Mouse (Mus musculus) 3134 (cell line): ENCODE results near the gene Iqgap3.

Experiments used
- DNase-seq: peaks from one replicate; pipeline ENCODE4 v3.0.0-alpha.2; 2011; ENCODE audit warnings: low spot score; ENCODE audit not compliant: insufficient read length; ENCODE audit errors: extremely low read depth

The Iqgap3 gene

GRCm38 (mm10) chr3:88148354-88148753 is 66.6 kb downstream of the Iqgap3 start:
- DNase-seq: no peak

DNA sequence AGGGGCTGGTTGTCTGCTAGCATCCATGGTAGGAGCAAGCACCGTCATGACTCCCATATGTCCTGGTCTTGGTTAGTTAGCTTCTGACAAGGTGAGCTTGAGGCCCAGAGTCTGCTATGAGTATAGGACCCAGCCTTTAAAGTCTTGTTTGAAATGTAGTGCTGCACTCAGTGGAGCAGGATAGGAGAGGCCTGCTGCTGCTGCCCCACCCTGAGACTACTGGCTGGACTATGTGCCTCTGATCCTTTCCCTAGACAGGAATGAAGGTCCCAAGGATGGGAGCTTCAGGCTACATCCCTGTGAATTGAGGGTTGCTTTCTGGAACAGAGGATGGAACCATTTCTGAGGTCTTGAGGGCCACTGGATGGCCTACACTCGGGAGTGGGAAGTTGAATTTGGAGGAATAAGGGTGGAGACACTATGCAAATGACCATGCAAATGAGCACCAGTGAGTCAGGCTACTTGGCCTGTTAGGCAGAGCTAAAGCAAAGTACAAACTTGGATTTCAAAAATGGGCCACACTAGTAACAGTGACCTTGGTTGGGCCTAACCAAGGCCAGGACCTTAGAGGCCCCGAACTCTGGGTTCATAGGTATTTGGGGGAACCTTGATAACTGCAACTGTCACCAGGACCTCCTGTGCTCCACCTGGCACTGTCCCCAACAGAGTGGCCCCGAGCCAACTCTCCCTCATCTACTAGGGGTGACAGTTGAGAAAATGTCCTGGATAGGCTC is 67.2 kb downstream of the Iqgap3 start:
- DNase-seq: peak; percentile 42

DNA sequence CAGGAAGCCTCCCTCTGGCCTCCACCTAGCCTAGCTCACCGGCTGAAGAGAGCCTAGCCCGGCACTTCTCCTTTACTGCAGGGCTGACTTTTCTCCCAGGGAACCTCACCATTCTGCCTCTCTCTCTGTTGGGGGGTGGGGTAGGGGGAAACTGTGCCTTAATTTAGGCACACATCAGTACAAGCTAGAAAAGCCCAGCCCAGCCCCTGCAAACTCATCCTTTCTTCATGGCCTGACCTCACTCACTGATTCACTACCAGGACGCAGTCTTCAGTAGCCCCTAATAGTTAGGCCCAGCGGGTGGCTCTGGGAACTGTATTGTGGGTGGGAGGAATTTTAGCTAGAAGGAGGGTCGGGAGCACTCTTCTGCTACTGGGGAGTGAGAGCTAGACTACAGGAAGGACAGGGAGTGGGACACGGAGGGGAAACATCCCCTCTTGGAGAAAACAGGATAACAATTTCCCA is 67.8 kb downstream of the Iqgap3 start:
- DNase-seq: no peak

- no peak for DNase-seq
Observed at GRCm38 (mm10) chr3:88150061-88150998, 68.6 kb downstream of the Iqgap3 start.

DNA sequence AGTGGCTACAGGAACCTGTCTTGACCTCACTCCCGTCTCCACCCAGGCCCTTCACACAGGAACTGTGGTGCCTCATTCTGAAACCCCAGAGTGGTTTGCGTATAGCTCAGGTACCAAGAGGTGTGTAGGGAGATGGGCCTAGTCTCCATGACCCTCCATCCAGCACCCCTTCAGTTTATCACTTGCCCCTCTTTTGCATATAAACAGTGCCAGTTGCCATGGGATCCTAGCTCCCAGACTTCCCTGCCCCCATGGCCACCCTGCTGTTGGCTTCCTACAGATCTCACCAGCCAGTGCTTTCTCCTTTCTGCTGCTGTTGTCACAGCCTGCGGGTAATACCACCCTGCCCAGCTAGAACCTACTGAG is 69.2 kb downstream of the Iqgap3 start:
- DNase-seq: no peak

GRCm38 (mm10) chr3:88152056-88152455 is 70.3 kb downstream of the Iqgap3 start:
- DNase-seq: no peak

DNA sequence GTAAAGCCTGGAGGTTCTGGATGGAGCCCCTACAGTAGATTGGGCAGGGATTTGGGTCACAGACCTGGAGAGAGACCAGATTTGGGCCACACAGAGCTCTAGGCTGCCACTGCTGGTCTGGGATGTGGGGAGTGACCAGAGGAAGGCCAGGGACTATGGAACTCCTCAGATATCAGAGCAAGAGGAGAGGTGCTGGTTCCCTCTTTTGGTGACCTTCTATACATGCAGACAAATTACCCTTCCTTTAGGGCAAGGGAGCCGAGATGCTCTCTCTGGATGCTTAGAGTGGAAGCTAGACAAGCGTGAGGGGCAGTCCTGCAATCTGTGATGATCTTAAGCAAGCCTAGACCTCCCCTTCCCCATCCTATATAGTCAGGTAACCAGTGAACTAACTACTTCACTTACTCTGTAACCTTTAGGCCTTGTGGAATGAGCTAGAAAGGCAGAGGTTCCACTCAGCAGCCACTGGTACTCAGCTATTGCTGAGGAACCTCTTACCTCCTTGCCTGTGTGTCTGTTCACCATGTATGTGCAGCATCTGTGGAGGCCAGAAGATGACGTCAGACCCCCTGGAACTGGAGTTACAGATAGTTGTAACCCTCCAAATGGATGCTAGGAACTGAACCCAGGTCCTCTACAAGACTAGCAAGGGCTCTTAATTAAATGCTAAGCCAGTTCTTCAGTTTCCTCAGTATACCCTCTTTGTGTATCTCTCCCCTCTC is 71.7 kb downstream of the Iqgap3 start:
- no peak for DNase-seq

DNA sequence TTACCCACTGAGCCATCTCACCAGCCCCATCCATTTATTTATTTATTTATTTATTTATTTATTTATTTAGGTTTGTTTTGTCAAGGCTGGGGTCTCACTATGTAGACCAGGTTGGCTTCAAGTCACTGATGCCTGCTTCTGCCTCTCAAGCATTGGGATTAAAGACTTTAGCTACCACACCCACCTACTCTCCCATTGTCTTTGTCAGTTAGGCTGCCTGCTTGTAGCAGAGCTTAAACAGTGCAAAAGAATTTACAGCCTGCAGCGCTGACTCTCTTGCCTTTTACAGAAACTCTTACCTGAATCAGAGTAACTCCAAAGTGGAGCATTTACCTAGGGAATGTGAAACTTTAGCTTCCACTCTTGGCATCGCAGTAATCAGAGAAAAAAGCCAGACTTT is 72.5 kb downstream of the Iqgap3 start:
- DNase-seq: no peak

- DNase-seq: no peak
Observed at GRCm38 (mm10) chr3:88156817-88157216, 75.0 kb downstream of the Iqgap3 start.

- no peak for DNase-seq
Observed at GRCm38 (mm10) chr3:88157771-88158597, 76.2 kb downstream of the Iqgap3 start.

DNA sequence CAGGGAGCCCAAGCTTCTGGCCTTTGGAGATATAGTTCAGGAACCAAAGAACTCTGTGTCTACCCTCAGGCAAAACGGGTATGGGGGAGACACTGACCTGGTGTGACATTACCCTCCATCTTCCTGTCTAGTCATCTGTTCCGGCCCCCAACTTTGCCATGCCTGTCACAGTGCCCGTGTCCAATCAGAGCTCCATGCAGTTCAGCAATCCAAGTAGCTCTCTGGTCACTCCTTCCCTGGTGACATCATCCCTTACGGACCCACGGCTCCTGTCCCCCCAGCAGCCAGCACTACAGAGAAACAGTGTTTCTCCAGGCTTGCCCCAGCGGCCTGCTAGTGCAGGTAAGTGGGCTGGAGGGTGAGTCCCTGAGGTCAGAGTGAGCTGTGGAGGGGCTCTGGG is 77.2 kb downstream of the Iqgap3 start:
- no peak for DNase-seq

GRCm38 (mm10) chr3:88160856-88161255 is 79.1 kb downstream of the Iqgap3 start:
- DNase-seq: no peak

- no peak for DNase-seq
Observed at GRCm38 (mm10) chr3:88162259-88162658, 80.5 kb downstream of the Iqgap3 start.

DNA sequence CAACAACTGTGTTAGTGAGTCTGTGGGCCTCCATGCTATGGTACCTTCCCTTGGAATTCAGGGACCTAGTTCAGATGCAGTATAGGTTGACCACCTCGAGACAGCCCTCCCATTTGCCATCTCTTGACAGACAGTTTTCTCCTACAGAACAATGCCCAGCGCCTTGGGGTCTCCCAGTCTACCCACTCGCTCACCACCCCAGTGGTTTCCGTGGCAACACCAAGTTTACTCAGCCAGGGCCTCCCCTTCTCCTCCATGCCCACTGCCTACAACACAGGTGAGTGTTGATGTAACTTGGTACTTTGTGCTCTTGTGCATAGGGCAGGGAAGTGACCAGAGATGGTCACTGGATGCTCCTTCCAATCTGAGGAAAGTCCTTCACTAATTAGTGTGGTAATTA is 81.0 kb downstream of the Iqgap3 start:
- DNase-seq: no peak

GRCm38 (mm10) chr3:88163847-88164246 is 82.1 kb downstream of the Iqgap3 start:
- DNase-seq: no peak

GRCm38 (mm10) chr3:88164263-88164662 is 82.5 kb downstream of the Iqgap3 start:
- no peak for DNase-seq

DNA sequence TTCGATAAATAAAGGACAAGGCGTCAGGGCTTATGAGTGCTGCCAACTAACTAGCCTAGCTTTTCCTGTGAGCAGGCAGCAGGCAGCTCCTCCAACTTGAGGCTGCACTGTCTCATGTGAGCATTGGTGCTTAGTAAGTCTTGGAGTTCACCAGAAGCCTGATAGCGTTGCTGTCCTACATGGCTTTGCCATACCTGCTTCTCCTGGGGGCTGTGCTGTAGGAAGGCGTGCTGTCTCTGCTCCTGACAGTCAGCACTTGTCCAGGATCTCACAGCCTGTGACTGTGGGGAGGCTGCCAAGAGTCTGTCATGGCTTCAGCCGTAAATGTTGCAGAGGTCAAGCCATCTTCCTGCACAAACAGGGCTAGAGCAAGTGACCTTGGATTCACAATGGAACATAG is 84.3 kb downstream of the Iqgap3 start:
- DNase-seq: no peak

DNA sequence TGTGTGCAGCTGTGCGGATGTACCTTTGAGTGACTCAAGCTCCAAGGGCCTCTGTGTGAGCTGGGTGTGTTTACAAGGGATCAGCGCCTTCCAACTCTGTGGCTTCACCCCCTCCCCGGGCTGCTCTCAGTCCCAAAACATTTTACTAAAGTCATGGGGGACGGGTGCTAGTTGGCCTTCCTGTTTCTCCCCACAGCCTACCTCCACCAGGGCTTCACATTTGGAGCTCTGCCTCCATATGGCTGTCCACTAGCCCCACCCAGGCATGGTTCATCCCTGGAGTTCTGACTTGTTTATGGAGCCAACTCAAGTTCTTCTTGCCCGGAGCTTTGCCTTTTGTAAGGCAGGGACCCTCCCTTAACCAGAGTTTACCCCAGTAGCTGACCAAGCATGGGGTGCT is 88.6 kb downstream of the Iqgap3 start:
- no peak for DNase-seq
